Comparison of ENCODE assay signal across 8 mouse cellular contexts in the genomic region with DNA sequence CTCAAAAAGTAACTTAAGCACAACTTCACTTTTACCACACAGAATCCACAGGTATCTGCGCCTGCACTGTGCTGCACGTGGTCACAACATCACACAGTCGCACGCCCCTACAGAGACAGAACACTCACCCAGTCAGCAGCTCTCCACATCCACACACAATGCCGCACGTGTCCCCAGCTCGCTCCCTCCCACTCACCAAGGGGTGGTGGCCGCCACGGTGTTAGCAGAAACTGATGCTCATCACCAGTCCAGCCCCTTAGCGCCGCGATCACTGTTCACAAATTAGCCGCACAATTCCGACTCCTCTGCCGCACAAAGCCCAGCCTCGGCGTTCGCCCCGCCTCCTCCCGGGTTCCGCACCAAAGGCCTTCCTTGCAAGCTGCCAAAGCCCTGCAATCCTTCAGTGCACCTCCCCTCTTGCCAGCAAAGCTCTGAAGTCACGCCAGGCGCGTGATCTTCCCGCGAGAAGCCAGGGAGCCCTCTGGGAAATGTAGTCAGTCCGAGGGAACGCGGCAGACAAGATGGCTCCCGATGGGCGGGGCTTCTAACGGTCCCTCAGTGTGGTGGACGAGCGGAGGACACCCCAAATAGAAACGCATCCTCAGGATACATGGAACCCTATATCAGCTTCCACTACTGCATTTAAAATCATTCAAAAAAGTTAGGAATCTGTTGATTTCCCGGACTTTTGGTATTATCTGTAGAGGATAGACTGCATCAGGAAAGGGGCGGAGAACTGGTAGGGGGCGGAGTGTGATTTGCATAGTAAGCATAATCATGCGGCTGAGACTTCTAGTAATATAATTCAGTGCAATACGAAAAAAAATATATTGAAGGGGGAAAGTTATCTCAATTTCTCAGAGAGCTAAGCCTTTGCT. TPM values are rescaled to one million over a fixed set of nuclear protein-coding genes. Genes with fewer than 3 reads are reported as not detected.
DNase-seq lines count a peak whose midpoint lies in the region; ATAC-seq and TF ChIP-seq lines count a peak whose summit lies in the region.

A gene (minus strand): TSS at position 319 of the 878 bp plus-strand sequence.
A gene (minus strand): TSS at position 436 of the 878 bp plus-strand sequence.

- peak within 1 kb of the TSS; percentile 39 for H3K4me3 ChIP-seq in C2C12 (ENCODE audit: insufficient read depth, poor library complexity, severe bottlenecking)
- peak within 1 kb of the TSS; percentile 75 for H3K4me3 ChIP-seq in erythroblast, embryonic 14.5 days (replicated peaks)
- peak within 1 kb of the TSS; percentile 69 for H3K4me3 ChIP-seq in heart, embryonic 11.5 days (ENCODE audit: low read depth, low read length)
- peak within 1 kb of the TSS; percentile 80 for H3K4me3 ChIP-seq in kidney, embryonic 16.5 days (ENCODE audit: low read length)
- H3K4me3 ChIP-seq in liver, adult 2 months (ENCODE audit: insufficient read depth, low read depth, low read length) = peak within 1 kb of the TSS; percentile 66
- H3K4me3 ChIP-seq in myocyte = peak within 1 kb of the TSS; percentile 72

- TF ChIP-seq CTCF in C2C12 (IDR thresholded peaks at IDR 0.05; ENCODE audit: control insufficient read depth, insufficient read depth, insufficient read length) = no peak
- no peak for TF ChIP-seq CTCF in brain, embryonic 14.5 days (IDR thresholded peaks at IDR 0.05; ENCODE audit: borderline replicate concordance, extremely low read depth, insufficient read depth, insufficient read length)
- TF ChIP-seq CTCF in liver, adult 2 months (IDR thresholded peaks at IDR 0.05; ENCODE audit: low read depth, low read length) = no peak

- no peaks in the 10 kb centered on the region for H3K9me3 ChIP-seq in erythroblast, embryonic 14.5 days (ENCODE audit: control insufficient read depth, low read length)
- no peaks in the 10 kb centered on the region for H3K9me3 ChIP-seq in heart, embryonic 11.5 days (replicated peaks; ENCODE audit: control insufficient read depth, low read length)
- H3K9me3 ChIP-seq in kidney, embryonic 16.5 days (ENCODE audit: low read length) = no peaks in the 10 kb centered on the region

- peak; percentile 60; the same call in 1 of the 2 replicates for TF ChIP-seq POLR2A in brain, embryonic 14.5 days (IDR thresholded peaks at IDR 0.05; ENCODE audit: borderline replicate concordance, extremely low read depth, insufficient read depth, insufficient read length, poor library complexity, severe bottlenecking)
- no peak for TF ChIP-seq POLR2A in liver, adult 2 months (IDR thresholded peaks at IDR 0.05; ENCODE audit: extremely low read depth, insufficient read depth, low read length)
- TF ChIP-seq POLR2A in myocyte (IDR thresholded peaks at IDR 0.05; ENCODE audit: insufficient read length, low read depth) = peak; percentile 77

- H3K36me3 ChIP-seq in C2C12 (ENCODE audit: control insufficient read depth, insufficient read depth) = peaks cover 7% of the 10 kb centered on the region
- peaks cover 5% of the 10 kb centered on the region for H3K36me3 ChIP-seq in erythroblast, embryonic 14.5 days (ENCODE audit: control insufficient read depth)
- H3K36me3 ChIP-seq in heart, embryonic 11.5 days (ENCODE audit: control insufficient read depth, insufficient read depth, low read length) = peaks cover 4% of the 10 kb centered on the region
- H3K36me3 ChIP-seq in kidney, embryonic 16.5 days (ENCODE audit: insufficient read depth, low read length) = peaks cover 9% of the 10 kb centered on the region
- no peaks in the 10 kb centered on the region for H3K36me3 ChIP-seq in liver, adult 2 months (ENCODE audit: control insufficient read depth, insufficient read depth, low read length)
- H3K36me3 ChIP-seq in myocyte (ENCODE audit: control insufficient read depth, insufficient read depth) = no peaks in the 10 kb centered on the region
- H3K36me3 ChIP-seq in splenic B cell, adult 2 months (ENCODE audit: control insufficient read depth, insufficient read depth, low read length, poor library complexity, severe bottlenecking) = no peaks in the 10 kb centered on the region; the same call in 1 of the 2 replicates

- ATAC-seq in heart, embryonic 11.5 days (replicated peaks; ENCODE audit: insufficient number of reproducible peaks, low FRiP score, low TSS enrichment) = peak; percentile 89
- peak; percentile 91 for ATAC-seq in kidney, embryonic 16.5 days (ENCODE audit: low FRiP score, low TSS enrichment)

- H3ac ChIP-seq in C2C12 (ENCODE audit: control insufficient read depth, insufficient read length, low read depth) (peak within 1 kb of the TSS; percentile 64), myocyte (ENCODE audit: control insufficient read depth, insufficient read length) (peak within 1 kb of the TSS; percentile 35)

- WGBS in heart, embryonic 11.5 days (ENCODE audit: insufficient replicate concordance) = under 1% methylated on average over 40 of the region's 40 CpGs
- WGBS in kidney, embryonic 16.5 days = under 1% methylated on average over 40 of the region's 40 CpGs
- under 1% methylated on average over 40 of the region's 40 CpGs for WGBS in liver, adult 2 months

- no peaks in the 10 kb centered on the region for H3K27me3 ChIP-seq in C2C12 (ENCODE audit: control insufficient read depth, insufficient read depth, insufficient read length)
- no peaks in the 10 kb centered on the region for H3K27me3 ChIP-seq in erythroblast, embryonic 14.5 days (ENCODE audit: control insufficient read depth)
- H3K27me3 ChIP-seq in heart, embryonic 11.5 days (ENCODE audit: control insufficient read depth, insufficient read depth, low read length) = no peaks in the 10 kb centered on the region
- no peaks in the 10 kb centered on the region for H3K27me3 ChIP-seq in kidney, embryonic 16.5 days (ENCODE audit: insufficient read depth, low read length)
- H3K27me3 ChIP-seq in liver, adult 2 months (ENCODE audit: control insufficient read depth, insufficient read depth, low read length) = no peaks in the 10 kb centered on the region
- no peaks in the 10 kb centered on the region for H3K27me3 ChIP-seq in myocyte (ENCODE audit: control insufficient read depth, insufficient read depth, insufficient read length)
- H3K27me3 ChIP-seq in splenic B cell, adult 2 months (ENCODE audit: control insufficient read depth, insufficient read depth, low read length, poor library complexity, severe bottlenecking) = no peaks in the 10 kb centered on the region

- H3K9ac ChIP-seq in heart, embryonic 11.5 days (ENCODE audit: low read depth, low read length) = peak within 1 kb of the TSS; percentile 69
- H3K9ac ChIP-seq in kidney, embryonic 16.5 days (replicated peaks; ENCODE audit: low read length) = peak within 1 kb of the TSS; percentile 82
- peak within 1 kb of the TSS; percentile 70 for H3K9ac ChIP-seq in liver, adult 2 months (ENCODE audit: low read depth, low read length)

- H3K79me2 ChIP-seq in C2C12 (ENCODE audit: control insufficient read depth, insufficient read depth) (peaks cover 23% of the 10 kb centered on the region), myocyte (ENCODE audit: control insufficient read depth, insufficient read depth) (peaks cover 14% of the 10 kb centered on the region)
- H3K79me2 ChIP-seq in liver, adult 2 months (ENCODE audit: control insufficient read depth, insufficient read depth, low read length) = no peaks in the 10 kb centered on the region; the same call in 1 of the 2 replicates

- peak within 1 kb of the TSS; percentile 94 for H3K4me2 ChIP-seq in heart, embryonic 11.5 days
- peak within 1 kb of the TSS; percentile 85 for H3K4me2 ChIP-seq in kidney, embryonic 16.5 days (replicated peaks; ENCODE audit: low read depth, low read length)
- peak within 1 kb of the TSS; percentile 80 for H3K4me2 ChIP-seq in myocyte (ENCODE audit: low read depth)

- peaks cover 44% of the 10 kb centered on the region for H3K4me1 ChIP-seq in erythroblast, embryonic 14.5 days (ENCODE audit: control insufficient read depth)
- H3K4me1 ChIP-seq in heart, embryonic 11.5 days (ENCODE audit: control insufficient read depth, insufficient read depth, low read length) = peaks cover 9% of the 10 kb centered on the region; the same call in 1 of the 2 replicates
- peaks cover 24% of the 10 kb centered on the region for H3K4me1 ChIP-seq in kidney, embryonic 16.5 days (ENCODE audit: insufficient read depth, low read length)
- H3K4me1 ChIP-seq in liver, adult 2 months (ENCODE audit: control insufficient read depth, insufficient read depth, low read length) = peaks cover 6% of the 10 kb centered on the region; the same call in 1 of the 2 replicates

- peak; percentile 100 for DNase-seq in brain, embryonic 14.5 days (ENCODE audit: low read depth)
- DNase-seq in liver, adult 2 months (ENCODE audit: extremely low read depth, low read depth, low spot score) = peak; percentile 97
- peak; percentile 98 for DNase-seq in splenic B cell, adult 2 months (ENCODE audit: low read depth, low spot score)

- H3K79me3 ChIP-seq in C2C12 (ENCODE audit: low read depth) = peaks cover 3% of the 10 kb centered on the region

- H3K27ac ChIP-seq in heart, embryonic 11.5 days (ENCODE audit: low read depth, low read length) = peak within 1 kb of the TSS; percentile 18
- H3K27ac ChIP-seq in kidney, embryonic 16.5 days (ENCODE audit: low read length) = peak within 1 kb of the TSS; percentile 82
- H3K27ac ChIP-seq in liver, adult 2 months (replicated peaks; ENCODE audit: insufficient read depth, low read depth, low read length) = peak within 1 kb of the TSS; percentile 8

TF ChIP-seq in C2C12, 6 proteins besides CTCF, POLR2A, EP300 and RAD21 (continues in another document):
- TF ChIP-seq MAX (IDR thresholded peaks at IDR 0.05) (peak; percentile 90), MYOG (IDR thresholded peaks at IDR 0.05; ENCODE audit: control insufficient read depth, extremely low read depth, insufficient read length) (no peak)

TF ChIP-seq in myocyte, 11 proteins besides CTCF, POLR2A, EP300 and RAD21 (continues in another document):
- TF ChIP-seq POLR2AphosphoS2 (IDR thresholded peaks at IDR 0.05; ENCODE audit: insufficient read length, low read depth) = peak; percentile 69

RNA-seq across cellular contexts. Expression of the first gene that starts in this region (rescaled TPM):
- polyA plus RNA-seq in C2C12 (2012; fragmentation: generic; extraction: Trizol) (0.05 TPM), myocyte (2012; fragmentation: generic; extraction: Trizol) (0.32 TPM)
- 0.38 and 1.1 TPM in 2 replicates for polyA plus RNA-seq in brain, embryonic 14.5 days (2012; rRNA removed)
- not detected in 2 replicates for polyA plus RNA-seq in erythroblast, embryonic 14.5 days (2012)
- polyA plus RNA-seq in heart, embryonic 11.5 days (2014; fragmentation: Nextera tagmentation; extraction: Ambion mirVana) = 0.26 and 0.96 TPM in 2 replicates
- 1.6 and 2.1 TPM in 2 replicates for polyA plus RNA-seq in kidney, embryonic 16.5 days (2015; fragmentation: Nextera tagmentation; extraction: Ambion mirVana)
- 0.13 TPM in 1 of 2 replicates, not detected in the other for total RNA-seq in liver, adult 2 months (2014; rRNA removed)
- polyA plus RNA-seq in liver, adult 2 months (2012; rRNA removed) = not detected in 2 replicates

RNA-seq across cellular contexts. Expression of the second gene that starts in this region (rescaled TPM):
- polyA plus RNA-seq in C2C12 (2012; fragmentation: generic; extraction: Trizol) (3.1 TPM), myocyte (2012; fragmentation: generic; extraction: Trizol) (4.3 TPM)
- 9.2 and 10.5 TPM in 2 replicates for polyA plus RNA-seq in brain, embryonic 14.5 days (2012; rRNA removed)
- not detected in 2 replicates for polyA plus RNA-seq in erythroblast, embryonic 14.5 days (2012)
- 7.4 and 8.1 TPM in 2 replicates for polyA plus RNA-seq in heart, embryonic 11.5 days (2014; fragmentation: Nextera tagmentation; extraction: Ambion mirVana)
- 12.5 and 13.6 TPM in 2 replicates for polyA plus RNA-seq in kidney, embryonic 16.5 days (2015; fragmentation: Nextera tagmentation; extraction: Ambion mirVana)
- 0.37 and 0.67 TPM in 2 replicates for total RNA-seq in liver, adult 2 months (2014; rRNA removed)
- 0.56 and 1.9 TPM in 2 replicates for polyA plus RNA-seq in liver, adult 2 months (2012; rRNA removed)

Comparison
In these comparisons a context has a peak if more than half of its experiments do, and no peak if none do; other contexts are left out.
1. Peak in every context shown above with its lines: DNase-seq, ATAC-seq, H3K4me3 ChIP-seq and H3K27ac ChIP-seq.
2. H3K27ac ChIP-seq: peak in every context shown above with its lines; median percentile 82 in kidney, embryonic 16.5 days; 18 in heart, embryonic 11.5 days; 8 in liver, adult 2 months.